Mouse (Mus musculus) neural tube, embryonic 12.5 days (tissue): Measurements from ENCODE around the gene Plagl2. TPM values are rescaled to one million over a fixed set of nuclear protein-coding genes. Genes with fewer than 3 reads are reported as not detected.

ENCODE experiments used
- ATAC-seq: fragments of 200-750 bp; cut with Nextera tagmentation; 2 replicates; pipeline ENCODE4 v1.8.0; 2017; ENCODE audit warnings: low read depth, mild to moderate bottlenecking, moderate TSS enrichment, moderate library complexity; ENCODE audit not compliant: low FRiP score
- H3K27ac ChIP-seq: fragments of 300-500 bp; sonication (generic); 2 replicates; pipeline ENCODE4 v1.5.1; 2016
- H3K27me3 ChIP-seq: fragments of 300-500 bp; sonication (generic); replicated peaks from 2 replicates; pipeline ENCODE4 v1.6.1; 2016; ENCODE audit warnings: mild to moderate bottlenecking
- H3K36me3 ChIP-seq: fragments of 300-500 bp; sonication (generic); 2 replicates; pipeline ENCODE4 v1.6.1; 2016; ENCODE audit warnings: mild to moderate bottlenecking
- H3K4me1 ChIP-seq: fragments of 300-500 bp; sonication (generic); 2 replicates; pipeline ENCODE4 v1.6.1; 2016
- H3K4me2 ChIP-seq: fragments of 300-500 bp; sonication (generic); replicated peaks from 2 replicates; pipeline ENCODE4 v1.6.1; 2016; ENCODE audit warnings: mild to moderate bottlenecking
- H3K4me3 ChIP-seq: fragments of 300-500 bp; sonication (generic); 2 replicates; pipeline ENCODE4 v1.5.1; 2016
- H3K9ac ChIP-seq: fragments of 300-500 bp; sonication (generic); 2 replicates; pipeline ENCODE4 v1.6.1; 2016; ENCODE audit warnings: mild to moderate bottlenecking
- H3K9me3 ChIP-seq: fragments of 300-500 bp; sonication (generic); 2 replicates; pipeline ENCODE4 v1.6.1; 2016; ENCODE audit warnings: mild to moderate bottlenecking
- WGBS: fragments of 180-500 bp; shearing (Covaris S2); methylation state at CpG from one replicate; pipeline ENCODE4 v1.1.7; 2016; 5-methylcytosine and 5-hydroxymethylcytosine counted together
- polyA plus RNA-seq: library from polyadenylated mRNA; unstranded; fragments of >200 nt; fragmentation: Nextera tagmentation; extraction: Ambion mirVana; gene quantifications from 2 replicates; pipeline ENCODE4 v1.2.1, GENCODE M21; 2016

The Plagl2 gene
- polyA plus RNA-seq, 1 experiment from 2014 or later, result 16.6 TPM

DNA sequence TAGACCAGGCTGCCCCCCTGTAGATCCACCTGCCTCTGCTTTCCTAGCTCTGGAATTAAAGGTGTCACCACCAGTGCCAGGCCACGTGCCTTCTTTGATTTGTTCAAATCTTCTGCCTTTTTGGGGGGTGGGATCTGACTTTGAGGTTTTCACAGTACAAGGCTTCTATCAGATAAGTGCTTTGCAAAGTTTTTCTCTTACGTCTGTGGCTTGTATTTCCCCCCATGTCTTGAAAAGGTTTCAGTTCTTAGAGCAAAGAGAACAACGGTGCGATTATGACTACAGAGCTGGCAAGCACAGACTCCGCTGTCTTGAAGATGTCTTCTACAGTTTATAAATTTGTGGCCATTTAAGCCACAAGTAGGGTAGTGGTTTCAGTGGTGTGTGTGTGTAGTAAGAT, 29.8 kb downstream of the Plagl2 start:
- Histone ChIP-seq H3K4me3 (no peak overlapping the region), H3K4me2 (no peak overlapping the region), H3K27ac (no peak overlapping the region), H3K9ac (no peak overlapping the region), H3K9me3 (no peaks in the 10 kb centered on the region), H3K27me3 (no peaks in the 10 kb centered on the region), H3K4me1 (no peaks in the 10 kb centered on the region), H3K36me3 (peaks cover 39% of the 10 kb centered on the region)
- ATAC-seq, result no peak
- 94% methylated on average over 5 of the region's 5 CpGs for WGBS

- Histone ChIP-seq H3K27ac (no peak overlapping the region), H3K9ac (no peak overlapping the region), H3K36me3 (peaks cover 57% of the 10 kb centered on the region), H3K4me3 (no peak overlapping the region), H3K4me2 (no peak overlapping the region), H3K27me3 (no peaks in the 10 kb centered on the region), H3K4me1 (no peaks in the 10 kb centered on the region), H3K9me3 (no peaks in the 10 kb centered on the region)
- WGBS, result 88% methylated on average over 5 of the region's 5 CpGs
- ATAC-seq, result no peak
Measured at GRCm38 (mm10) chr2:153209286-153209685, 31.9 kb downstream of the Plagl2 start.

GRCm38 (mm10) chr2:153208149-153208548, 33.1 kb downstream of the Plagl2 start:
- no peaks in the 10 kb centered on the region for H3K4me1 ChIP-seq
- no peaks in the 10 kb centered on the region for H3K9me3 ChIP-seq
- WGBS, result 100% methylated on average over 2 of the region's 2 CpGs
- no peak overlapping the region for H3K27ac ChIP-seq
- no peak for ATAC-seq
- no peak overlapping the region for H3K4me2 ChIP-seq
- no peaks in the 10 kb centered on the region for H3K27me3 ChIP-seq
- peaks cover 65% of the 10 kb centered on the region for H3K36me3 ChIP-seq
- H3K4me3 ChIP-seq, result no peak overlapping the region
- no peak overlapping the region for H3K9ac ChIP-seq

GRCm38 (mm10) chr2:153202766-153203165, 38.5 kb downstream of the Plagl2 start:
- Histone ChIP-seq H3K4me3 (no peak overlapping the region), H3K4me2 (no peak overlapping the region), H3K4me1 (no peaks in the 10 kb centered on the region), H3K9me3 (no peaks in the 10 kb centered on the region), H3K27ac (no peak overlapping the region), H3K9ac (no peak overlapping the region), H3K27me3 (no peaks in the 10 kb centered on the region), H3K36me3 (peaks cover 84% of the 10 kb centered on the region)
- ATAC-seq, result no peak
- WGBS, result 61% methylated on average over 1 of the region's 1 CpGs

GRCm38 (mm10) chr2:153199114-153199513, 42.1 kb downstream of the Plagl2 start:
- WGBS, result 91% methylated on average over 2 of the region's 2 CpGs

GRCm38 (mm10) chr2:153198485-153198884, 42.7 kb downstream of the Plagl2 start:
- ATAC-seq, result no peak
- no peak overlapping the region; the same call in 1 of the 2 replicates for H3K27ac ChIP-seq
- peaks cover 77% of the 10 kb centered on the region for H3K36me3 ChIP-seq
- H3K4me2 ChIP-seq, result no peak overlapping the region
- no peaks in the 10 kb centered on the region for H3K4me1 ChIP-seq
- H3K27me3 ChIP-seq, result no peaks in the 10 kb centered on the region
- WGBS, result 85% methylated on average over 5 of the region's 5 CpGs
- no peak overlapping the region for H3K9ac ChIP-seq
- no peaks in the 10 kb centered on the region for H3K9me3 ChIP-seq
- H3K4me3 ChIP-seq, result no peak overlapping the region

More at GRCm38 (mm10) chr2:153199114-153199513, 42.1 kb downstream of the Plagl2 start:
- Histone ChIP-seq H3K27ac (no peak overlapping the region), H3K4me1 (no peaks in the 10 kb centered on the region), H3K4me3 (no peak overlapping the region), H3K4me2 (no peak overlapping the region), H3K27me3 (no peaks in the 10 kb centered on the region), H3K36me3 (peaks cover 80% of the 10 kb centered on the region), H3K9me3 (no peaks in the 10 kb centered on the region), H3K9ac (no peak overlapping the region)
- no peak for ATAC-seq

- H3K4me1 ChIP-seq, result no peaks in the 10 kb centered on the region
Measured at GRCm38 (mm10) chr2:153194255-153194654, 47.0 kb downstream of the Plagl2 start.

DNA sequence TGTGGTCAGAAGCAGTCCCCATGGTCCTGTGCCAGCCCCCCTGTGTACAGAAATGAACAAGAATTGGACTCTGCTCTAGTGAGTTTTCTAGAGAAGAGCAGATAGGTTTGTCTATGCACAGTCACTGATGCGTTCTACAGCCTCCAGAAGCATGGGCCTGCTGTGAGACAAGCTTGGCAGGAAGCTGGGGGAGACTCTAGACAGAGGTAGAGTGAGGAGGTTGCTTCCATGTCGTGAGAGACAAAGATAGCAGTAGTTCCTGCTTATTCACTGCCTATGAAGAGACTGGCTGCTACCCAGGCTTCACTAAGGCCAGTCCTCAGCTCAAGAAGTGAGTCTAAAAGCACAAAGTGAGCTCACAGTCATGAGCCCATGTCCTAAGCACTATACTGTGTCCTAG, 50.0 kb downstream of the Plagl2 start:
- Histone ChIP-seq H3K4me1 (no peaks in the 10 kb centered on the region), H3K9ac (no peak overlapping the region), H3K36me3 (peaks cover 90% of the 10 kb centered on the region), H3K4me2 (no peak overlapping the region), H3K27ac (no peak overlapping the region), H3K9me3 (no peaks in the 10 kb centered on the region), H3K27me3 (no peaks in the 10 kb centered on the region), H3K4me3 (no peak overlapping the region)
- no peak for ATAC-seq
- 80% methylated on average over 2 of the region's 2 CpGs for WGBS

More at GRCm38 (mm10) chr2:153194255-153194654, 47.0 kb downstream of the Plagl2 start:
- Histone ChIP-seq H3K9ac (no peak overlapping the region), H3K27ac (no peak overlapping the region), H3K36me3 (peaks cover 85% of the 10 kb centered on the region), H3K27me3 (no peaks in the 10 kb centered on the region), H3K4me3 (no peak overlapping the region), H3K9me3 (no peaks in the 10 kb centered on the region), H3K4me2 (no peak overlapping the region)
- ATAC-seq, result no peak
- WGBS, result 96% methylated on average over 3 of the region's 3 CpGs

DNA sequence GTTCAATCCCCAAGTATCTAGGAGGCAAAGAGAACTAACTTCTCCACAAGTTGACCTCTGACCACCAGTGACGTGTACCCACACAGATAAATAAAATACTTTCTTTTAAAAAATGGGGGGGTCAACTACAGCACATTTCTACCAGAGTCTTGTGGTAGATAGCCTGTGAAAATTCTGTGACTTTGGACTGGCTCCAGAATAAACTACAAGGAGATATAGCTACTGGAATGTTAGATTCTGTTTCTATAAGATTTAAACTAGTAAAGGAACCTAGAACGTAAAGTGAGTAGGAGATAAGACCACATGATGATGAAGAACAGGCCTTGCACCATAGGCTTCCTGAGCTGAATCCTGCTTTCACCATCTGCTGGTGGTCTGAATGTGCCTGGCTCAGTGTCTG, 53.4 kb downstream of the Plagl2 start:
- H3K9me3 ChIP-seq, result no peaks in the 10 kb centered on the region
- H3K27me3 ChIP-seq, result no peaks in the 10 kb centered on the region
- no peaks in the 10 kb centered on the region for H3K4me1 ChIP-seq

DNA sequence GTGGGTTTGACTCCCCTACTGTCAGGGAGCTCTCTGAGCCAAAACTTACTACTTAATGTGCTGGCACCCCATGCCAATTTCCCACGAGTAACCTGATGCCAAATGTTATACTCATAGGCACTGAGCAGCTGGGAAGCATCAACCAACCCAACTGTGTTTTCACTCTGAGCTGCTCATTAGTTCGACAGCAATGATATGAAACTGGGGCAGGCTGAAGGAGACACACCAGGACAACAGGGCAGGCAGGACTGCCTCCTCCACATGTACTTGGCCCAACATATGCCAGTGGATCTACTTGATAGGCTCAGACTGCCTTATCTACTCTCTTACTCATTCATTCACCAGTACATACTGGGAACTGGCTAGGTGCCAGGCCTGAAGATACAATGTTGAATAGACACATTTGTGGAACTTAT, 55.0 kb downstream of the Plagl2 start:
- no peak overlapping the region for H3K4me2 ChIP-seq
- H3K4me3 ChIP-seq, result no peak overlapping the region
- no peak overlapping the region for H3K27ac ChIP-seq
- H3K36me3 ChIP-seq, result peaks cover 95% of the 10 kb centered on the region
- H3K27me3 ChIP-seq, result no peaks in the 10 kb centered on the region
- H3K9ac ChIP-seq, result no peak overlapping the region
- H3K4me1 ChIP-seq, result no peaks in the 10 kb centered on the region
- 85% methylated on average over 2 of the region's 2 CpGs for WGBS
- H3K9me3 ChIP-seq, result no peaks in the 10 kb centered on the region
- ATAC-seq, result no peak

More for the DNA sequence above, 53.4 kb downstream of the Plagl2 start:
- Histone ChIP-seq H3K4me2 (no peak overlapping the region), H3K4me3 (no peak overlapping the region), H3K27ac (no peak overlapping the region), H3K9ac (no peak overlapping the region), H3K36me3 (peaks cover 95% of the 10 kb centered on the region)
- no peak for ATAC-seq
- WGBS, result 90% methylated on average over 2 of the region's 2 CpGs

DNA sequence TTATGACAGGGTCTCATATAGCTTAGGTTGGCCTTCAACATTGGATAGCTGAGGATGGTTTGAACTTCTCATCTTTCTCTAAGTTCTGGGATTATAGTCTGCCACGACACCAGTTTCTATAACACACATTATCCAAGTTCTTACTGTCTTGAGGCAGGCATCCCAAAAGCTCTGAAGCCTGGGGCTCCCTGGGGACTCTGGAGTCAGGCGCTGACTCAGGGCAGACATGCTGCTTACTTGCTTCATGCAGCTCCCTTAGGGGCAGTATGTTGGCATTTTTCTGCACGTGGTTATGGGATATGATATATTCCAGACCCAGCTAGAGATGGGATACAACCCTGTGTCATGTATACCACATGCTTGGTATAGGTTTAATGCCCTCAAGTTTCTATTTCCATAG, 61.3 kb downstream of the Plagl2 start:
- ATAC-seq, result no peak

GRCm38 (mm10) chr2:153179126-153179860, 61.9 kb downstream of the Plagl2 start:
- no peak for ATAC-seq
- no peaks in the 10 kb centered on the region for H3K27me3 ChIP-seq
- peaks cover 47% of the 10 kb centered on the region for H3K36me3 ChIP-seq
- no peaks in the 10 kb centered on the region for H3K9me3 ChIP-seq
- H3K4me1 ChIP-seq, result no peaks in the 10 kb centered on the region
- H3K4me2 ChIP-seq, result no peak overlapping the region
- H3K9ac ChIP-seq, result no peak overlapping the region
- no peak overlapping the region for H3K27ac ChIP-seq
- WGBS, result 86% methylated on average over 10 of the region's 10 CpGs
- H3K4me3 ChIP-seq, result no peak overlapping the region

More for the DNA sequence above, 61.3 kb downstream of the Plagl2 start:
- H3K36me3 ChIP-seq, result peaks cover 53% of the 10 kb centered on the region
- H3K4me3 ChIP-seq, result no peak overlapping the region
- H3K9ac ChIP-seq, result no peak overlapping the region
- no peaks in the 10 kb centered on the region for H3K9me3 ChIP-seq
- no peaks in the 10 kb centered on the region for H3K27me3 ChIP-seq
- 86% methylated on average over 3 of the region's 3 CpGs for WGBS
- H3K4me1 ChIP-seq, result no peaks in the 10 kb centered on the region
- no peak overlapping the region for H3K27ac ChIP-seq
- H3K4me2 ChIP-seq, result no peak overlapping the region
